Mouse (Mus musculus) kidney, adult 9 months (tissue): ENCODE measurements around the gene Srrm3.

Source experiments
- DNase-seq: peaks from one replicate; pipeline ENCODE4 v3.0.0; 2022

Srrm3 gene

GRCm38 (mm10) chr5:135873753-135874152 is 67.1 kb downstream of the Srrm3 start:
- no peak for DNase-seq

GRCm38 (mm10) chr5:135877180-135877579 is 70.5 kb downstream of the Srrm3 start:
- peak; percentile 53 for DNase-seq

GRCm38 (mm10) chr5:135877831-135878231 is 71.1 kb downstream of the Srrm3 start:
- DNase-seq = peak; percentile 56

GRCm38 (mm10) chr5:135879449-135880158 is 72.9 kb downstream of the Srrm3 start:
- DNase-seq = peak; percentile 70

GRCm38 (mm10) chr5:135884641-135885040 is 78.0 kb downstream of the Srrm3 start:
- no peak for DNase-seq

- DNase-seq = peak; percentile 88
Measured at GRCm38 (mm10) chr5:135887675-135888102, 81.0 kb downstream of the Srrm3 start, which contains the start of gene Hspb1. TSS of gene Hspb1 (plus strand) at chr5:135887919.

- no peak for DNase-seq
Measured at GRCm38 (mm10) chr5:135888405-135889215, 81.9 kb downstream of the Srrm3 start.

GRCm38 (mm10) chr5:135890323-135890722 is 83.6 kb downstream of the Srrm3 start:
- no peak for DNase-seq

- DNase-seq = no peak
Measured at GRCm38 (mm10) chr5:135890920-135891319, 84.2 kb downstream of the Srrm3 start.

GRCm38 (mm10) chr5:135892589-135893351 is 86.1 kb downstream of the Srrm3 start:
- no peak for DNase-seq

- DNase-seq = no peak
Measured at GRCm38 (mm10) chr5:135894958-135895357, 88.3 kb downstream of the Srrm3 start.

- DNase-seq = peak; percentile 54
Measured at GRCm38 (mm10) chr5:135898028-135898427, 91.3 kb downstream of the Srrm3 start.

- DNase-seq = no peak
Measured at GRCm38 (mm10) chr5:135898995-135899394, 92.3 kb downstream of the Srrm3 start.

GRCm38 (mm10) chr5:135899833-135900232 is 93.1 kb downstream of the Srrm3 start:
- no peak for DNase-seq

GRCm38 (mm10) chr5:135900701-135901100 is 94.0 kb downstream of the Srrm3 start:
- no peak for DNase-seq

GRCm38 (mm10) chr5:135901354-135902095 is 94.8 kb downstream of the Srrm3 start:
- no peak for DNase-seq

GRCm38 (mm10) chr5:135903058-135903457 is 96.4 kb downstream of the Srrm3 start:
- no peak for DNase-seq

GRCm38 (mm10) chr5:135903551-135904151 is 97.0 kb downstream of the Srrm3 start:
- DNase-seq = peak; percentile 92

GRCm38 (mm10) chr5:135904259-135904658 is 97.6 kb downstream of the Srrm3 start:
- no peak for DNase-seq

GRCm38 (mm10) chr5:135905320-135906225 is 98.9 kb downstream of the Srrm3 start:
- DNase-seq = no peak

- no peak for DNase-seq
Measured at GRCm38 (mm10) chr5:135906846-135907245, 100.2 kb downstream of the Srrm3 start.
